ENCODE assay signal across 26 mouse cellular contexts in genomic region chr7:132070877-132071625, GRCm38 (mm10).
DNase-seq lines count a peak whose midpoint lies in the region; ATAC-seq lines count a peak whose summit lies in the region.
"Had no signal": no experiment of that assay in that cellular context is flagged by ENCODE, and none has a peak within 500 bp of the region (broad histone marks: within the 10 kb centered on the region; RNA-seq: fewer than 3 reads in every experiment).

No protein-coding gene starts in this region.

- H3K27ac ChIP-seq in heart, embryonic 11.5 days (ENCODE audit: low read depth, low read length), result no peak overlapping the region
- H3K27ac ChIP-seq: forebrain, embryonic 10.5 days; forebrain, embryonic 13.5 days; heart, embryonic 13.5 days; hindbrain, embryonic 10.5 days; hindbrain, embryonic 13.5 days; intestine, embryonic 15.5 days; kidney, embryonic 15.5 days had no signal

- no peaks in the 10 kb centered on the region for H3K4me1 ChIP-seq in heart, embryonic 11.5 days (ENCODE audit: control insufficient read depth, insufficient read depth, low read length)
- H3K4me1 ChIP-seq: forebrain, embryonic 13.5 days; hindbrain, embryonic 10.5 days; hindbrain, embryonic 13.5 days; intestine, embryonic 15.5 days; kidney, embryonic 15.5 days had no signal

- no peaks in the 10 kb centered on the region for H3K9me3 ChIP-seq in heart, embryonic 11.5 days (replicated peaks; ENCODE audit: control insufficient read depth, low read length)
- H3K9me3 ChIP-seq: forebrain, embryonic 10.5 days; forebrain, embryonic 13.5 days; heart, embryonic 13.5 days; hindbrain, embryonic 10.5 days; hindbrain, embryonic 13.5 days; intestine, embryonic 15.5 days; kidney, embryonic 15.5 days had no signal

- H3K4me2 ChIP-seq in heart, embryonic 11.5 days, result no peak overlapping the region
- H3K4me2 ChIP-seq: forebrain, embryonic 13.5 days; heart, embryonic 13.5 days; hindbrain, embryonic 13.5 days; intestine, embryonic 15.5 days; kidney, embryonic 15.5 days had no signal

- intact Hi-C loops in heart, postnatal 25 days (cut with DNase I), result no loop called here

- no peaks in the 10 kb centered on the region for H3K36me3 ChIP-seq in heart, embryonic 11.5 days (ENCODE audit: control insufficient read depth, insufficient read depth, low read length)
- H3K36me3 ChIP-seq: forebrain, embryonic 10.5 days; G1E; heart, embryonic 13.5 days; hindbrain, embryonic 10.5 days; hindbrain, embryonic 13.5 days; intestine, embryonic 15.5 days; kidney, embryonic 15.5 days had no signal

- no peak overlapping the region for H3K9ac ChIP-seq in heart, embryonic 11.5 days (ENCODE audit: low read depth, low read length)
- H3K9ac ChIP-seq: forebrain, embryonic 13.5 days; heart, embryonic 13.5 days; hindbrain, embryonic 13.5 days; intestine, embryonic 15.5 days; kidney, embryonic 15.5 days had no signal

- H3K27me3 ChIP-seq in heart, embryonic 11.5 days (ENCODE audit: control insufficient read depth, insufficient read depth, low read length), result no peaks in the 10 kb centered on the region; the same call in 1 of the 2 replicates
- H3K27me3 ChIP-seq: forebrain, embryonic 13.5 days; hindbrain, embryonic 13.5 days; intestine, embryonic 15.5 days; kidney, embryonic 15.5 days; Patski had no signal

- DNase-seq in adrenal gland, adult 2 months, result peak; percentile 70
- no peak for DNase-seq in adrenal gland, postnatal 10 days
- peak; percentile 93 for DNase-seq in heart, adult 11 months
- peak; percentile 26 to 39 for DNase-seq in heart, adult 9 months (ENCODE audit: low spot score in 2 of 2)
- DNase-seq in heart, postnatal 25 days (ENCODE audit: low spot score), result no peak
- DNase-seq: B cell, adult 2 months; cerebellum, adult 18-20 months; cerebellum, adult 9-10 months; cerebellum, postnatal 14 days; gastrocnemius, postnatal 10 days; gastrocnemius, postnatal 36 days; heart, postnatal 14 days; kidney, adult 11 months; kidney, adult 8-10 months had no signal

- no peak overlapping the region for H3K4me3 ChIP-seq in heart, embryonic 11.5 days (ENCODE audit: low read depth, low read length)
- H3K4me3 ChIP-seq: forebrain, embryonic 10.5 days; forebrain, embryonic 13.5 days; heart, embryonic 13.5 days; hindbrain, embryonic 10.5 days; hindbrain, embryonic 13.5 days; intestine, embryonic 15.5 days; kidney, embryonic 15.5 days had no signal

- no peak for ATAC-seq in heart, embryonic 11.5 days (replicated peaks; ENCODE audit: insufficient number of reproducible peaks, low FRiP score, low TSS enrichment)
- ATAC-seq: forebrain, embryonic 13.5 days; forebrain, embryonic 16.5 days; hindbrain, embryonic 16.5 days; intestine, embryonic 15.5 days; Patski had no signal

- WGBS in heart, embryonic 11.5 days (ENCODE audit: insufficient replicate concordance), result 73% methylated on average over 6 of the region's 6 CpGs

Comparison
In these comparisons a context has a peak if more than half of its experiments do, and no peak if none do; other contexts are left out.
1. DNase-seq: peak in adrenal gland, adult 2 months (single experiment), heart, adult 11 months (single experiment) and heart, adult 9 months (2 of 2); none in adrenal gland, postnatal 10 days (single experiment) and heart, postnatal 25 days (single experiment).